Mouse (Mus musculus): ENCODE data around the gene Eipr1. TPM values are rescaled to one million over a fixed set of nuclear protein-coding genes. Genes with fewer than 3 reads are reported as not detected.

Eipr1 gene
- total RNA-seq, 2 experiments from 2014 or later: 51.7 to 53.0 TPM

- TF ChIP-seq CTCF (conservative IDR thresholded peaks at IDR 0.05): no peak
- DNase-seq (ENCODE audit: low spot score in 2 of 2): no peak
- H3K27ac ChIP-seq: no peak overlapping the region; the same call in 1 of the 2 replicates
- no peak overlapping the region for H3K4me3 ChIP-seq
Measured at GRCm38 (mm10) chr12:28785299-28785698, 33.7 kb downstream of the Eipr1 start.

GRCm38 (mm10) chr12:28786310-28786709 is 34.7 kb downstream of the Eipr1 start:
- no peak overlapping the region for H3K27ac ChIP-seq
- no peak for DNase-seq (ENCODE audit: low spot score in 2 of 2)
- H3K4me3 ChIP-seq: no peak overlapping the region
- TF ChIP-seq CTCF (conservative IDR thresholded peaks at IDR 0.05): no peak

GRCm38 (mm10) chr12:28792613-28793012 is 41.0 kb downstream of the Eipr1 start:
- H3K4me3 ChIP-seq: no peak overlapping the region
- H3K27ac ChIP-seq: no peak overlapping the region
- no peak for TF ChIP-seq CTCF (conservative IDR thresholded peaks at IDR 0.05)
- no peak for DNase-seq (ENCODE audit: low spot score in 2 of 2)

GRCm38 (mm10) chr12:28793715-28794114 is 42.1 kb downstream of the Eipr1 start:
- TF ChIP-seq CTCF (conservative IDR thresholded peaks at IDR 0.05): no peak
- Histone ChIP-seq H3K4me3 (no peak overlapping the region), H3K27ac (peak overlapping the region; percentile 70)
- DNase-seq (ENCODE audit: low spot score in 2 of 2): peak in 1 of 2 experiments; percentile 58

GRCm38 (mm10) chr12:28795041-28795440 is 43.4 kb downstream of the Eipr1 start:
- H3K4me3 ChIP-seq: no peak overlapping the region
- TF ChIP-seq CTCF (conservative IDR thresholded peaks at IDR 0.05): no peak
- 0 out of 2 replicates have a peak overlapping the region, but pooled peaks have one; percentile 66 for H3K27ac ChIP-seq
- DNase-seq (ENCODE audit: low spot score in 2 of 2): no peak

GRCm38 (mm10) chr12:28796881-28797420 is 45.3 kb downstream of the Eipr1 start:
- no peak overlapping the region for H3K4me3 ChIP-seq
- no peak for TF ChIP-seq CTCF (conservative IDR thresholded peaks at IDR 0.05)
- peak overlapping the region; percentile 66 for H3K27ac ChIP-seq
- DNase-seq (ENCODE audit: low spot score in 2 of 2): no peak

- DNase-seq (ENCODE audit: low spot score in 2 of 2): no peak
- TF ChIP-seq CTCF (conservative IDR thresholded peaks at IDR 0.05): no peak
- Histone ChIP-seq H3K27ac (0 out of 2 replicates have a peak overlapping the region, but pooled peaks have one; percentile 28), H3K4me3 (no peak overlapping the region)
Measured at GRCm38 (mm10) chr12:28799798-28800411, 48.3 kb downstream of the Eipr1 start.

- no peak for TF ChIP-seq CTCF (conservative IDR thresholded peaks at IDR 0.05)
- no peak for DNase-seq (ENCODE audit: low spot score in 2 of 2)
- Histone ChIP-seq H3K4me3 (no peak overlapping the region), H3K27ac (0 out of 2 replicates have a peak overlapping the region, but pooled peaks have one; percentile 28)
Measured at GRCm38 (mm10) chr12:28800423-28800822, 48.8 kb downstream of the Eipr1 start.

- TF ChIP-seq CTCF (conservative IDR thresholded peaks at IDR 0.05): no peak
- Histone ChIP-seq H3K4me3 (no peak overlapping the region), H3K27ac (no peak overlapping the region)
- no peak for DNase-seq (ENCODE audit: low spot score in 2 of 2)
Measured at GRCm38 (mm10) chr12:28800891-28801290, 49.3 kb downstream of the Eipr1 start.

- no peak for DNase-seq (ENCODE audit: low spot score in 2 of 2)
- no peak for TF ChIP-seq CTCF (conservative IDR thresholded peaks at IDR 0.05)
- H3K27ac ChIP-seq: no peak overlapping the region
- no peak overlapping the region for H3K4me3 ChIP-seq
Measured at GRCm38 (mm10) chr12:28801731-28802130, 50.1 kb downstream of the Eipr1 start.

- no peak for DNase-seq (ENCODE audit: low spot score in 2 of 2)
- Histone ChIP-seq H3K27ac (no peak overlapping the region), H3K4me3 (no peak overlapping the region)
- no peak for TF ChIP-seq CTCF (conservative IDR thresholded peaks at IDR 0.05)
Measured at GRCm38 (mm10) chr12:28803043-28803442, 51.4 kb downstream of the Eipr1 start.

- DNase-seq (ENCODE audit: low spot score in 2 of 2): no peak
- TF ChIP-seq CTCF (conservative IDR thresholded peaks at IDR 0.05): no peak
- H3K4me3 ChIP-seq: no peak overlapping the region
- H3K27ac ChIP-seq: peak overlapping the region; percentile 9; the same call in 1 of the 2 replicates
Measured at GRCm38 (mm10) chr12:28804558-28805481, 53.2 kb downstream of the Eipr1 start.

GRCm38 (mm10) chr12:28808786-28809375 is 57.3 kb downstream of the Eipr1 start:
- H3K4me3 ChIP-seq: no peak overlapping the region
- no peak overlapping the region for H3K27ac ChIP-seq
- no peak for DNase-seq (ENCODE audit: low spot score in 2 of 2)
- TF ChIP-seq CTCF (conservative IDR thresholded peaks at IDR 0.05): no peak
